Mouse (Mus musculus) spleen, postnatal 14 days (tissue): ENCODE data around the gene Stk33.

Experiments
- DNase-seq, 2 experiments: peaks; one replicate each; pipeline ENCODE4 v3.0.0; 2021 to 2022; ENCODE audit warnings: low spot score in 2 of 2

Stk33 gene

GRCm38 (mm10) chr7:109241313-109241712, 197.6 kb downstream of the Stk33 start:
- no peak for DNase-seq

- DNase-seq = no peak
Measured at GRCm38 (mm10) chr7:109239346-109239745, 199.5 kb downstream of the Stk33 start.

DNA sequence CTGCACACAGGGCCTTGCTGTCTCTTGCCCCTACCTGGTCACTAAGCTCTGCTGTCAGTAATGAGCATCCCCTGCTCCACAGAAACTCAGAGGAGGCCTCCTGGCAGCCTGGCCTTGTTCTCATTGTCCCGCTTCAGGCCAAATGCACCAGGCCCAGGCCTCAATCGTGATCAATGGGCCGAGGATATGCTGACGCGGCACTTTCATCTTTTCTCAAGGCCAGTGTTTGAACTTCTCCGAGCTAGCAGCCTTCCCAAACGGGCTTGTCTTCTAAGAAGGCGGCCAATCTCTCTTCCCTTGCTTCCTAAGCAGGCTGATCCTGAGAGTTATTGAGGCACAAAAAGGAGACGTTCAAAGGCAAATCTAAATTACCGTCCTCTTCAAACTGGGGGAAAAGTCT, 200.2 kb downstream of the Stk33 start:
- DNase-seq = no peak

GRCm38 (mm10) chr7:109234882-109235640, 203.8 kb downstream of the Stk33 start:
- no peak for DNase-seq

DNA sequence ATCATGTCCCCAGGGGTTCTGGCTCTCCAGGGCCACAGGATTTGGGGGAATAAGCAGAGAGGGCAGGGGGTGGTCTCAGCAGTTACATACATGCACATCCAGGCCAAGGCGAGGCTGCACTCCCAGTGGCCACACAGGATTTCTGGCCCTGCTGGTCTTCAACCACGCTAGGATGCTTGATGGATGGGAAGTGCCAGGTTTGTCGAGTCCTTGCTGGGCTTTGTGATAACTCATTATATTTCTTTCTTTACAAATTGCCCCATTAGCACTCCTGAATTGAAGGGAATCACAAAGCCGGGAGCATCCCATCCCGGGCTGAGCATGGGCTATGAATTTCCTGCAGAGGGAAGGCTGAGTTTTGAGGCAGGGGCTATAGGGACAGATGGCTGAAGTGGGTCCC, 204.4 kb downstream of the Stk33 start:
- no peak for DNase-seq

DNA sequence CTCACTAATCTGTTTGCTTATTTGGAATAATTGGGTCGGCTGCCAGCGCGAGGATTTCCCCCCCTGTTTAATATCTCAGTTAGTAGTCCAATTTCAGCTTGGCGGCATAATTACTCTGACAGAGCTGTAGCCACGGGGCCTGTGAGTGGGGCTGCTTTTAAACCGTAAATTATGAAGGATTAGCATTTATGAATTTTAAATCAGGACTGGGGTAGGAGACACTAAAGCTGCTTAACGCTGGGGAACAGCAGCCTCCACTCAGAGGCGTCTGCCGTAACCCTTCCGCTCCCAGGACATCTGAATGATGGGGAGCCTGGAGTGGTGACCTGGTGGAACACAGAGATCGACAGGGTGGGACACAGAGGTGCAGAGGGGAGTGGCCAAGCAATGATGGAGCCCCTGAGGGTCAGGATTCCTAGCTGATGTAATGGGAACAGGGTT, 207.0 kb downstream of the Stk33 start:
- no peak for DNase-seq

DNA sequence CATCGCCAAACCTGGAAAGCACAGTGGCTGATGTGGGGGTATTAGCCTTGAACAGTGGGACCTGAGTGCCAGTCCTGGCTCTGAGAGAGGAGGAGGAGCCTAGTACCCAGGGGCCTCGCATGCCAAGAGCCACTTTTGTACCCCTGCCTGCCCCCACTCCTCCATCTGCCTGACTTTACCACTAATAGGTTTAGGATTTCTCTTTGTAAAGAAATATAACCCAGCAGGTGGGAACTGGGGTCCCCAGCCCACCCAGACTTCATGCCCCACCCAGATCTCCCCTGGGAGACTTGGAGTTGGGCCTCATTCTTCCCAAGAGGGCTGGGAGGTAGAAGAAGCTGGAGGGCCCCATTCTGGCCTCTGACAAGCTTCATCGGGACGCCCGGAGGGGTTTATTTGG, 207.6 kb downstream of the Stk33 start:
- DNase-seq = no peak

GRCm38 (mm10) chr7:109230806-109231205, 208.1 kb downstream of the Stk33 start:
- DNase-seq = peak in 1 of 2 experiments; percentile 47
